In the genomic region with DNA sequence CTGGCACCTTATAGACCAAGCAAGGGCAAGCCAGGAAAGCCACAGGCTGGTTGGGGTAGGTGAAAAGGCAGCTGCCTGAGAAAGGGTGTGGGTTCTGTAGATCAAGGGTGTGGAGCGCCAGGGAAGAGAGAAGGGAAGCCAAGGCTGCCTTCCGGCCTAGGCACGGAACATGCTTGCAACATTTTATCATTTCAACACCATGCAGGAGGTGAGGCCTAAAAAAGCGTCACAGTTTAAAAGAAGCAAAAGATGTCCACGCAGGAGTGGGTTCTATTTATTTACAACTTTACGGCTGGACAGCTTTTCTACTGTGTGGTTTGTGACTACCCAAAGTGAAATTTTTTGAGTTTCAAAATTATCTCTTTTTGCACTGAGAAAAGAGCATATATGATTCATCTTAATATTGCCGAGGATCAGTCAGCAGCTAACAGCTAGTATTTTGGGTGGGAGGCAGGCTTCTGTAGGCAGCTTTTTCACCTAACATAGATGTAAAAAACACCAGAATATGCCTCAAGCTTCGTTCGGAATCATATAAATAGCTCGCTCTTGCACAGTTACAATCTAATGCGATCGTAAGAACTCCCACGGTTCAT, we compare ENCODE assay signal across 9 mouse cellular contexts.
DNase-seq lines count a peak whose midpoint lies in the region; ATAC-seq and TF ChIP-seq lines count a peak whose summit lies in the region.
"Had no signal": no experiment of that assay in that cellular context is flagged by ENCODE, and none has a peak within 500 bp of the region (broad histone marks: within the 10 kb centered on the region; RNA-seq: fewer than 3 reads in every experiment).

No protein-coding gene starts in this region.

- H3K27ac ChIP-seq in heart, embryonic 10.5 days, result no peak overlapping the region
- H3K27ac ChIP-seq in cortical plate, adult 2 months (ENCODE audit: insufficient read depth, low read length), result peak overlapping the region; percentile 41
- no peak overlapping the region for H3K27ac ChIP-seq in midbrain, postnatal 0 days (ENCODE audit: low read depth, low read length)

- no peaks in the 10 kb centered on the region for H3K27me3 ChIP-seq in heart, embryonic 10.5 days (ENCODE audit: insufficient read depth, poor library complexity, severe bottlenecking)
- no peaks in the 10 kb centered on the region for H3K27me3 ChIP-seq in midbrain, postnatal 0 days (ENCODE audit: insufficient read depth, low read length)

- H3K9ac ChIP-seq in midbrain, postnatal 0 days (replicated peaks; ENCODE audit: low read length, poor library complexity, severe bottlenecking), result no peak overlapping the region

- no peak for TF ChIP-seq CTCF in cortical plate, adult 2 months (IDR thresholded peaks at IDR 0.05; ENCODE audit: extremely low read depth, insufficient read depth, low read length)
- no peak for TF ChIP-seq CTCF in midbrain, postnatal 0 days (IDR thresholded peaks at IDR 0.05)

- no peaks in the 10 kb centered on the region for H3K9me3 ChIP-seq in heart, embryonic 10.5 days
- H3K9me3 ChIP-seq in midbrain, postnatal 0 days (ENCODE audit: low read length), result no peaks in the 10 kb centered on the region

- DNase-seq in heart, adult 11 months, result peak; percentile 90
- no peak for DNase-seq in heart, embryonic 10.5 days (ENCODE audit: low spot score)
- DNase-seq in CD4-positive helper T cell, adult 2 months (ENCODE audit: low read depth, low spot score), result peak; percentile 6
- DNase-seq in midbrain, postnatal 0 days (ENCODE audit: low spot score), result no peak
- DNase-seq in embryo, embryonic 10.5 days (ENCODE audit: low spot score), result no peak
- DNase-seq in ovary, adult 18-20 months (ENCODE audit: low spot score), result no peak
- DNase-seq: cerebellum, adult 18-20 months had no signal

- 0 out of 2 replicates have a peak, but pooled peaks cover 3% of the 10 kb centered on the region for H3K4me1 ChIP-seq in heart, embryonic 10.5 days
- peaks cover 6% of the 10 kb centered on the region; the same call in 1 of the 2 replicates for H3K4me1 ChIP-seq in cortical plate, adult 2 months (ENCODE audit: control insufficient read depth, insufficient read depth, low read length)
- H3K4me1 ChIP-seq in midbrain, postnatal 0 days (ENCODE audit: insufficient read depth, low read length), result no peaks in the 10 kb centered on the region

- H3K4me3 ChIP-seq in heart, embryonic 10.5 days, result no peak overlapping the region
- H3K4me3 ChIP-seq in cortical plate, adult 2 months (ENCODE audit: insufficient read depth, low read length), result no peak overlapping the region
- no peak overlapping the region for H3K4me3 ChIP-seq in midbrain, postnatal 0 days (ENCODE audit: low read depth, low read length)

- 81% methylated on average over 13 of the region's 13 CpGs for WGBS in heart, embryonic 10.5 days
- WGBS in midbrain, postnatal 0 days, result 88% methylated on average over 13 of the region's 13 CpGs

- ATAC-seq in megakaryocyte-erythroid progenitor cell, adult 5-6 weeks (replicated peaks; ENCODE audit: low FRiP score, low TSS enrichment, poor library complexity, severe bottlenecking), result 0 out of 2 replicates have a peak, but pooled peaks have one; percentile 26
- ATAC-seq in midbrain, postnatal 0 days (ENCODE audit: low FRiP score), result no peak

- H3K36me3 ChIP-seq in heart, embryonic 10.5 days, result no peaks in the 10 kb centered on the region
- H3K36me3 ChIP-seq in midbrain, postnatal 0 days (ENCODE audit: insufficient read depth, low read length), result no peaks in the 10 kb centered on the region

- H3K4me2 ChIP-seq in midbrain, postnatal 0 days (ENCODE audit: low read depth, low read length, poor library complexity, severe bottlenecking), result no peak overlapping the region

- TF ChIP-seq POLR2A in cortical plate, adult 2 months (IDR thresholded peaks at IDR 0.05; ENCODE audit: extremely low read depth, insufficient read depth, low read length), result no peak

Comparison
In these comparisons a context has a peak if more than half of its experiments do, and no peak if none do; other contexts are left out.
1. DNase-seq: peak in heart, adult 11 months (single experiment) and CD4-positive helper T cell, adult 2 months (single experiment); none in heart, embryonic 10.5 days (single experiment), midbrain, postnatal 0 days (single experiment), embryo, embryonic 10.5 days (single experiment) and ovary, adult 18-20 months (single experiment).